Mouse (Mus musculus) MEL (cell line): ENCODE measurements around the gene Gm5127. TPM values are rescaled to one million over a fixed set of nuclear protein-coding genes. Genes with fewer than 3 reads are reported as not detected.

ENCODE experiments used
- DNase-seq: peaks from one replicate; pipeline ENCODE4 v3.0.0; 2011; ENCODE audit warnings: low read depth, low spot score
- H3K27ac ChIP-seq: 2 replicates; pipeline ENCODE4 v1.5.1; 2012; ENCODE audit warnings: low read depth, mild to moderate bottlenecking, control low read depth, low read length, moderate library complexity; ENCODE audit not compliant: control insufficient read depth
- H3K27me3 ChIP-seq, 2 experiments: fragments of 150-350 bp in 1 of 2; sonication (generic) in 1 of 2; 2 replicates each; pipeline ENCODE4 v1.6.1; 2012; ENCODE audit warnings: low read length in 2 of 2, mild to moderate bottlenecking in 2 of 2, improper control_type of control experiment in 1 of 2, moderate library complexity in 1 of 2; ENCODE audit not compliant: insufficient read depth in 2 of 2, control insufficient read depth in 1 of 2
- H3K36me3 ChIP-seq, 2 experiments: 2 replicates each; pipeline ENCODE4 v1.6.1; 2012 to 2014; ENCODE audit warnings: low read length in 2 of 2, improper control_type of control experiment in 1 of 2, inconsistent platforms in 1 of 2, mild to moderate bottlenecking in 1 of 2; ENCODE audit not compliant: insufficient read depth in 2 of 2, control insufficient read depth in 1 of 2
- H3K4me1 ChIP-seq, 2 experiments: fragments of 150-350 bp in 1 of 2; sonication (generic) in 1 of 2; 2 replicates each; pipeline ENCODE4 v1.6.1; 2012; ENCODE audit warnings: low read length in 2 of 2, improper control_type of control experiment in 1 of 2, mild to moderate bottlenecking in 1 of 2; ENCODE audit not compliant: insufficient read depth in 2 of 2, control insufficient read depth in 1 of 2
- H3K4me3 ChIP-seq, 2 experiments: fragments of 150-350 bp in 1 of 2; sonication (generic) in 1 of 2; 2 replicates each; pipeline ENCODE4 v1.5.1; 2012; ENCODE audit warnings: low read depth in 2 of 2, low read length in 2 of 2, mild to moderate bottlenecking in 2 of 2, moderate library complexity in 2 of 2, control low read depth in 1 of 2, improper control_type of control experiment in 1 of 2; ENCODE audit not compliant: control insufficient read depth in 1 of 2, insufficient read depth in 1 of 2
- H3K79me2 ChIP-seq: 2 replicates; pipeline ENCODE4 v1.6.1; 2012; ENCODE audit warnings: mild to moderate bottlenecking, low read length, moderate library complexity; ENCODE audit not compliant: control insufficient read depth, poor library complexity, insufficient read depth
- H3K9ac ChIP-seq: 2 replicates; pipeline ENCODE4 v1.6.1; 2012; ENCODE audit warnings: low read depth, mild to moderate bottlenecking, control low read depth, low read length, moderate library complexity; ENCODE audit not compliant: control insufficient read depth, poor library complexity, severe bottlenecking
- H3K9me3 ChIP-seq: fragments of 150-350 bp; sonication (generic); replicated peaks from 2 replicates; pipeline ENCODE4 v1.6.1; 2012; ENCODE audit warnings: mild to moderate bottlenecking, low read length, improper control_type of control experiment, moderate library complexity; ENCODE audit not compliant: insufficient read depth
- BHLHE40 ChIP-seq: IDR thresholded peaks from 2 replicates; pipeline ENCODE4 v1.6.1; 2012; ENCODE audit warnings: low read depth, mild to moderate bottlenecking, inconsistent platforms, low read length, improper control_type of control experiment, borderline replicate concordance
- CTCF ChIP-seq, 3 experiments: IDR thresholded peaks in 2 of 3; conservative IDR thresholded peaks in 1 of 3; 2 replicates each; pipeline ENCODE4 v1.5.1; 2011 to 2012; ENCODE audit warnings: low read length in 3 of 3, low read depth in 2 of 3, mild to moderate bottlenecking in 2 of 3, improper control_type of control experiment in 1 of 3, inconsistent platforms in 1 of 3, mixed read lengths in 1 of 3, moderate library complexity in 1 of 3; ENCODE audit not compliant: control insufficient read depth in 1 of 3, insufficient read depth in 1 of 3, poor library complexity in 1 of 3, severe bottlenecking in 1 of 3
- ELF1 ChIP-seq: IDR thresholded peaks from 2 replicates; pipeline ENCODE4 v1.6.1; 2014; ENCODE audit warnings: low read depth, mild to moderate bottlenecking, inconsistent platforms, low read length, improper control_type of control experiment, moderate library complexity
- GATA1 ChIP-seq: IDR thresholded peaks from 2 replicates; pipeline ENCODE4 v1.6.1; 2011; ENCODE audit warnings: low read depth, low read length, improper control_type of control experiment
- HCFC1 ChIP-seq: IDR thresholded peaks from 2 replicates; pipeline ENCODE4 v1.6.1; 2012; ENCODE audit warnings: low read depth, mild to moderate bottlenecking, inconsistent platforms, low read length, improper control_type of control experiment, moderate library complexity
- MAX ChIP-seq: IDR thresholded peaks from 2 replicates; pipeline ENCODE4 v1.6.1; 2011; ENCODE audit warnings: low read length, improper control_type of control experiment
- MEF2A ChIP-seq: IDR thresholded peaks from 2 replicates; pipeline ENCODE4 v1.6.1; 2014; ENCODE audit warnings: low read depth, mild to moderate bottlenecking, inconsistent platforms, low read length, improper control_type of control experiment; ENCODE audit not compliant: poor library complexity, insufficient replicate concordance, severe bottlenecking; ENCODE audit errors: extremely low read depth
- NRF1 ChIP-seq: IDR thresholded peaks from 2 replicates; pipeline ENCODE4 v1.6.1; 2014; ENCODE audit warnings: low read depth, mild to moderate bottlenecking, inconsistent platforms, low read length, improper control_type of control experiment, moderate library complexity; ENCODE audit not compliant: poor library complexity, insufficient read depth, severe bottlenecking
- POLR2AphosphoS2 ChIP-seq: IDR thresholded peaks from 2 replicates; pipeline ENCODE4 v1.6.1; 2011; ENCODE audit warnings: low read length, improper control_type of control experiment
- RAD21 ChIP-seq: IDR thresholded peaks from 2 replicates; pipeline ENCODE4 v1.6.1; 2011; ENCODE audit warnings: mild to moderate bottlenecking, low read depth, low read length, improper control_type of control experiment
- SMC3 ChIP-seq: IDR thresholded peaks from 2 replicates; pipeline ENCODE4 v1.6.1; 2011; ENCODE audit warnings: low read depth, low read length, improper control_type of control experiment
- TCF12 ChIP-seq: IDR thresholded peaks from 2 replicates; pipeline ENCODE4 v1.6.1; 2014; ENCODE audit warnings: low read depth, mild to moderate bottlenecking, inconsistent platforms, low read length, improper control_type of control experiment, moderate library complexity
- USF1 ChIP-seq: IDR thresholded peaks from 2 replicates; pipeline ENCODE4 v1.6.1; 2014; ENCODE audit warnings: low read depth, mild to moderate bottlenecking, inconsistent platforms, low read length, improper control_type of control experiment, moderate library complexity
- USF2 ChIP-seq, 2 experiments: IDR thresholded peaks; 2 replicates each; pipeline ENCODE4 v1.6.1; 2011 to 2012; ENCODE audit warnings: improper control_type of control experiment in 2 of 2, low read length in 2 of 2, borderline replicate concordance in 1 of 2, inconsistent platforms in 1 of 2, low read depth in 1 of 2, mild to moderate bottlenecking in 1 of 2; ENCODE audit not compliant: insufficient read depth in 1 of 2
- ZMIZ1 ChIP-seq: IDR thresholded peaks from 2 replicates; pipeline ENCODE4 v1.6.1; 2012; ENCODE audit warnings: low read depth, mild to moderate bottlenecking, inconsistent platforms, low read length, improper control_type of control experiment, moderate library complexity
- polyA plus RNA-seq, 2 experiments: library from polyadenylated mRNA; stranded (reverse) in 1 of 2; unstranded in 1 of 2; fragments of >175 nt in 1 of 2; fragments of >200 nt in 1 of 2; gene quantifications; 2 replicates each; pipeline versions ENCODE4 v1.2.1 to v1.2.4; 2012; ENCODE audit warnings: low replicate concordance in 2 of 2, low read depth in 1 of 2; ENCODE audit not compliant: insufficient read length in 2 of 2, insufficient read depth in 1 of 2, missing spikeins in 1 of 2
- total RNA-seq: library from RNA; depleted of rRNA; stranded (reverse); fragments of 300-350 nt; gene quantifications from 2 replicates; pipeline ENCODE4 v1.2.3, GENCODE M21; 2012; rRNA removed

Gene Gm5127
- total RNA-seq (not detected in 2 replicates), polyA plus RNA-seq (not detected)

DNA sequence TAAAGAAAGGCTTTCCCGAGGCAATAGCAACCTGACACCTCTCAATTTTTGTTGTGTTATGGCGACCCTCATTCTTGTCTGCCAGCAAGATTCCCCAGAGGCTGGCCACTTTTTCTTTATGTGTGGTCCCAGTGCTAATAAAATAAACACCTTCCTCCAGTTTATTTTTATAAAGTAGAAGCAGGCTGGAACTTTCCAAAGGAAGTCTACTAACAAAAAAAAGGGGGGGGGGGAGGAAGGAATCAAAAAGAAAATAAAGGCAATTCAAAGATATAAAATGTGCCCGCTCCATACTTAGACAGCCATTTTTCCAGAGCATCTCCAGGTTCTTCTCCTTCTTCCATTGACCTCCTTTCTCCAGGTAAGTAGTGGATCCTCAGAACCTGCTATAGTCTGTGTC is at the start of gene Gm5127:
TSS of gene Gm5127 (plus strand) at position 301 of the 400 bp plus-strand sequence.
- no peak for DNase-seq
- H3K36me3 ChIP-seq, result no peaks in the 10 kb centered on the region
- H3K79me2 ChIP-seq, result no peaks in the 10 kb centered on the region
- no peak within 1 kb of the TSS for H3K4me3 ChIP-seq
- TF ChIP-seq GATA1 (no peak), CTCF (IDR thresholded peaks at IDR 0.05 in 2 of 3, conservative IDR thresholded peaks at IDR 0.05 in 1 of 3; ENCODE audit: control insufficient read depth in 1 of 3, insufficient read depth in 1 of 3, low read depth in 2 of 3, low read length in 3 of 3, poor library complexity in 1 of 3, severe bottlenecking in 1 of 3) (no peak), TCF12 (no peak), POLR2AphosphoS2 (no peak), USF1 (no peak), ZMIZ1 (no peak)
- no peak within 1 kb of the TSS for H3K9ac ChIP-seq
- H3K9me3 ChIP-seq, result no peaks in the 10 kb centered on the region
- H3K27ac ChIP-seq, result no peak within 1 kb of the TSS
- no peaks in the 10 kb centered on the region for H3K4me1 ChIP-seq
- no peaks in the 10 kb centered on the region for H3K27me3 ChIP-seq

DNA sequence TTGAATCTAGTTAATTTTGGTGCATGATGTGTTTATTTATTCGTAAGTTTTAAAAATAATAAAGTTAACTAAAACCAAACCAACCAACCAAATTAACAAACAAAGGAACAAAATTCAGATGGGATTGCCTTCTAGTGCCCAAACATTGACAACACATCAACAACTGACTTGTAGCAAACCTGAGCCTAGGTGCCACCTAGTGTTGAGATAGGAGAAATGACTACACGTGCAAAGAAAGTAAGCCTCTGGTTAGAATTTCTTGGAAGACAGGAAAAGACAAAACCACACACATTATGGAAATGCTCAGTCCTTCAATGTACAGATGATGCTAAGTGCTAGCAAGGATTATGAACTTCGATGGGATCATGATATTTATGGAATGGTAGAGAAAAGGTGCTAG is 46.6 kb upstream of the Gm5127 start:
- Histone ChIP-seq H3K9ac (no peak overlapping the region), H3K27ac (no peak overlapping the region), H3K9me3 (no peaks in the 10 kb centered on the region), H3K4me1 (no peaks in the 10 kb centered on the region), H3K36me3 (no peaks in the 10 kb centered on the region), H3K27me3 (no peaks in the 10 kb centered on the region), H3K4me3 (no peak overlapping the region), H3K79me2 (no peaks in the 10 kb centered on the region)
- peak; percentile 14 for DNase-seq
- no peak for TF ChIP-seq NRF1
- peak; percentile 2 to 35 (median 5); a peak in 2 of 6 replicates for TF ChIP-seq CTCF (IDR thresholded peaks at IDR 0.05 in 2 of 3, conservative IDR thresholded peaks at IDR 0.05 in 1 of 3; ENCODE audit: control insufficient read depth in 1 of 3, insufficient read depth in 1 of 3, low read depth in 2 of 3, low read length in 3 of 3, poor library complexity in 1 of 3, severe bottlenecking in 1 of 3)
- TF ChIP-seq USF2 (IDR thresholded peaks at IDR 0.05; ENCODE audit: borderline replicate concordance in 1 of 2, insufficient read depth in 1 of 2, low read depth in 1 of 2, low read length in 2 of 2), result no peak
- TF ChIP-seq BHLHE40, result no peak
- no peak for TF ChIP-seq MEF2A
- TF ChIP-seq ELF1, result no peak
- 0 out of 2 replicates have a peak, but pooled peaks have one; percentile 23 for TF ChIP-seq SMC3
- TF ChIP-seq MAX, result no peak
- peak; percentile 11 for TF ChIP-seq RAD21
- TF ChIP-seq HCFC1, result no peak
